Mouse (Mus musculus): ENCODE measurements around the gene Adamts13.

Gene Adamts13

GRCm38 (mm10) chr2:27032361-27032760, 59.1 kb downstream of the Adamts13 start:
- no peak for DNase-seq (ENCODE audit: low read depth in 1 of 2, low spot score in 2 of 2)

- no peak for DNase-seq (ENCODE audit: low read depth in 1 of 2, low spot score in 2 of 2)
Measured at GRCm38 (mm10) chr2:27036003-27036402, 62.8 kb downstream of the Adamts13 start.

- no peak for DNase-seq (ENCODE audit: low read depth in 1 of 2, low spot score in 2 of 2)
Measured at GRCm38 (mm10) chr2:27037008-27037407, 63.8 kb downstream of the Adamts13 start.

GRCm38 (mm10) chr2:27038596-27038995, 65.4 kb downstream of the Adamts13 start:
- no peak for DNase-seq (ENCODE audit: low read depth in 1 of 2, low spot score in 2 of 2)

GRCm38 (mm10) chr2:27039286-27039685, 66.1 kb downstream of the Adamts13 start:
- no peak for DNase-seq (ENCODE audit: low read depth in 1 of 2, low spot score in 2 of 2)

- DNase-seq (ENCODE audit: low read depth in 1 of 2, low spot score in 2 of 2): no peak
Measured at GRCm38 (mm10) chr2:27042131-27042844, 69.1 kb downstream of the Adamts13 start.

GRCm38 (mm10) chr2:27043461-27043860, 70.2 kb downstream of the Adamts13 start:
- DNase-seq (ENCODE audit: low read depth in 1 of 2, low spot score in 2 of 2): no peak

- DNase-seq (ENCODE audit: low read depth in 1 of 2, low spot score in 2 of 2): no peak
Measured at GRCm38 (mm10) chr2:27044166-27044565, 71.0 kb downstream of the Adamts13 start.

GRCm38 (mm10) chr2:27044641-27045040, 71.4 kb downstream of the Adamts13 start:
- no peak for DNase-seq (ENCODE audit: low read depth in 1 of 2, low spot score in 2 of 2)

GRCm38 (mm10) chr2:27045979-27046770, 73.0 kb downstream of the Adamts13 start:
- no peak for DNase-seq (ENCODE audit: low read depth in 1 of 2, low spot score in 2 of 2)

- no peak for DNase-seq (ENCODE audit: low read depth in 1 of 2, low spot score in 2 of 2)
Measured at GRCm38 (mm10) chr2:27049408-27049807, 76.2 kb downstream of the Adamts13 start.

- no peak for DNase-seq (ENCODE audit: low read depth in 1 of 2, low spot score in 2 of 2)
Measured at GRCm38 (mm10) chr2:27058251-27058650, 85.0 kb downstream of the Adamts13 start.

- no peak for DNase-seq (ENCODE audit: low read depth in 1 of 2, low spot score in 2 of 2)
Measured at GRCm38 (mm10) chr2:27058751-27059150, 85.5 kb downstream of the Adamts13 start.

- no peak for DNase-seq (ENCODE audit: low read depth in 1 of 2, low spot score in 2 of 2)
Measured at GRCm38 (mm10) chr2:27059187-27059586, 86.0 kb downstream of the Adamts13 start.

Measured in monocyte, adult 2 months (primary cell).